8 mouse cellular contexts compared by ENCODE assay signal in the genomic region with DNA sequence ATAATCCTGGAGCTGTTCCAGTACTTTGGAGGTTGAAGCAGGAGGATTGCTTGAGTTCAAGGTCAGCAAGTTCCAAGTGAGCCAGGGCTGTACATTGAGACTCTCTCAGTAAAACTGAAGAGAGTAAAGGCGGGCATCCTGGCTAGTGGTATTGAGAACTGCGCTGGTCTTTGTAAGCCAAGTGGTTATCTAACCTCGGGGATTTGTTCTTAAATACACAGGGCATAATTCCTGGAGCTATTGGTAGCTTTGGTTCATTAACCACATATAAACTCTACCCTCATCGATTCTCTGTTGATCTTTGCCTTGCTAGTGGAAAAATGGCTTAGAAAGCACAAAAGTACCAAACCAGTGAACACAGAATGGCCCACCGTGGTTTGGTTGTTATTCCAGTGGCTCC. TPM values are rescaled to one million over a fixed set of nuclear protein-coding genes. Genes with fewer than 3 reads are reported as not detected.
A peak's percentile ranks its signal among the peaks of the same experiment; 100 is the strongest.
DNase-seq lines count a peak whose midpoint lies in the region; ATAC-seq lines count a peak whose summit lies in the region.

No protein-coding gene starts in this region.

- H3K4me3 ChIP-seq in embryonic facial prominence, embryonic 14.5 days (ENCODE audit: low read depth, low read length) = peak overlapping the region; percentile 80; the same call in 1 of the 2 replicates
- no peak overlapping the region for H3K4me3 ChIP-seq in intestine, embryonic 14.5 days (ENCODE audit: low read depth, low read length)
- H3K4me3 ChIP-seq in midbrain, embryonic 15.5 days = peak overlapping the region; percentile 73

- no peaks in the 10 kb centered on the region for H3K9me3 ChIP-seq in embryonic facial prominence, embryonic 14.5 days (ENCODE audit: control insufficient read depth, low read length)
- H3K9me3 ChIP-seq in intestine, embryonic 14.5 days (ENCODE audit: control insufficient read depth, low read length) = no peaks in the 10 kb centered on the region
- H3K9me3 ChIP-seq in midbrain, embryonic 15.5 days = no peaks in the 10 kb centered on the region

- DNase-seq in kidney, adult 9 months = peak; percentile 52
- no peak for DNase-seq in kidney, postnatal 36 days
- DNase-seq in embryonic facial prominence, embryonic 14.5 days (ENCODE audit: low spot score) = no peak
- DNase-seq in intestine, embryonic 14.5 days (ENCODE audit: low spot score) = no peak
- no peak for DNase-seq in layer of hippocampus, adult 9-10 months (ENCODE audit: low spot score)
- no peak for DNase-seq in frontal cortex, adult 2 months (ENCODE audit: extremely low spot score in 1 of 2, low spot score in 1 of 2)
- no peak for DNase-seq in cerebellum, adult 18-20 months

- ATAC-seq in embryonic facial prominence, embryonic 14.5 days (ENCODE audit: low read depth) = no peak
- ATAC-seq in intestine, embryonic 14.5 days (replicated peaks; ENCODE audit: low FRiP score, low TSS enrichment, low read depth) = no peak
- no peak for ATAC-seq in midbrain, embryonic 15.5 days (replicated peaks)

- peak overlapping the region; percentile 81 for H3K4me2 ChIP-seq in embryonic facial prominence, embryonic 14.5 days (ENCODE audit: low read depth, low read length)
- peak overlapping the region; percentile 98 for H3K4me2 ChIP-seq in intestine, embryonic 14.5 days (ENCODE audit: low read length)
- peak overlapping the region; percentile 92 for H3K4me2 ChIP-seq in midbrain, embryonic 15.5 days

- no peaks in the 10 kb centered on the region for H3K27me3 ChIP-seq in embryonic facial prominence, embryonic 14.5 days (replicated peaks; ENCODE audit: control insufficient read depth, insufficient read depth, low read length)
- H3K27me3 ChIP-seq in intestine, embryonic 14.5 days (replicated peaks; ENCODE audit: control insufficient read depth, insufficient read depth, low read length) = no peaks in the 10 kb centered on the region
- no peaks in the 10 kb centered on the region for H3K27me3 ChIP-seq in midbrain, embryonic 15.5 days (replicated peaks)

- no peak overlapping the region for H3K27ac ChIP-seq in embryonic facial prominence, embryonic 14.5 days (replicated peaks; ENCODE audit: low read depth, low read length)
- no peak overlapping the region for H3K27ac ChIP-seq in intestine, embryonic 14.5 days (ENCODE audit: low read depth)
- H3K27ac ChIP-seq in midbrain, embryonic 15.5 days = no peak overlapping the region

- no peaks in the 10 kb centered on the region for H3K36me3 ChIP-seq in embryonic facial prominence, embryonic 14.5 days (ENCODE audit: control insufficient read depth, insufficient read depth, low read length)
- H3K36me3 ChIP-seq in intestine, embryonic 14.5 days (ENCODE audit: control insufficient read depth, insufficient read depth, low read length) = no peaks in the 10 kb centered on the region
- H3K36me3 ChIP-seq in midbrain, embryonic 15.5 days (replicated peaks) = no peaks in the 10 kb centered on the region

- H3K9ac ChIP-seq in embryonic facial prominence, embryonic 14.5 days (ENCODE audit: low read depth, low read length) = no peak overlapping the region
- no peak overlapping the region for H3K9ac ChIP-seq in intestine, embryonic 14.5 days (ENCODE audit: low read length)
- H3K9ac ChIP-seq in midbrain, embryonic 15.5 days = no peak overlapping the region

- H3K4me1 ChIP-seq in embryonic facial prominence, embryonic 14.5 days (ENCODE audit: control insufficient read depth, insufficient read depth, low read length) = peaks cover 18% of the 10 kb centered on the region
- peaks cover 8% of the 10 kb centered on the region; the same call in 1 of the 2 replicates for H3K4me1 ChIP-seq in intestine, embryonic 14.5 days (replicated peaks; ENCODE audit: control insufficient read depth, insufficient read depth, low read length)
- H3K4me1 ChIP-seq in midbrain, embryonic 15.5 days = peaks cover 27% of the 10 kb centered on the region

- WGBS in embryonic facial prominence, embryonic 14.5 days = 85% methylated on average over 5 of the region's 5 CpGs
- WGBS in intestine, embryonic 14.5 days = 87% methylated on average over 5 of the region's 5 CpGs
- WGBS in midbrain, embryonic 15.5 days = 85% methylated on average over 5 of the region's 5 CpGs

RNA-seq across cellular contexts. Expression of a gene that starts 20.6 kb away (rescaled TPM):
- polyA plus RNA-seq in embryonic facial prominence, embryonic 14.5 days (2014; fragmentation: Nextera tagmentation; extraction: Ambion mirVana) = 61.8 and 61.9 TPM in 2 replicates
- polyA plus RNA-seq in intestine, embryonic 14.5 days (2014; fragmentation: Nextera tagmentation; extraction: Ambion mirVana) = 57.7 and 66.5 TPM in 2 replicates
- polyA plus RNA-seq in midbrain, embryonic 15.5 days (2015; fragmentation: Nextera tagmentation; extraction: Ambion mirVana) = 117 and 126 TPM in 2 replicates
- 106 and 108 TPM in 2 replicates for polyA plus RNA-seq in frontal cortex, adult 2 months (2012; rRNA removed)

RNA-seq across cellular contexts. Expression of a gene that starts 53.8 kb away (rescaled TPM):
- 36.7 and 42.2 TPM in 2 replicates for polyA plus RNA-seq in embryonic facial prominence, embryonic 14.5 days (2014; fragmentation: Nextera tagmentation; extraction: Ambion mirVana)
- polyA plus RNA-seq in intestine, embryonic 14.5 days (2014; fragmentation: Nextera tagmentation; extraction: Ambion mirVana) = 40.4 and 40.9 TPM in 2 replicates
- 82.4 and 85.5 TPM in 2 replicates for polyA plus RNA-seq in midbrain, embryonic 15.5 days (2015; fragmentation: Nextera tagmentation; extraction: Ambion mirVana)
- polyA plus RNA-seq in frontal cortex, adult 2 months (2012; rRNA removed) = 13.0 and 13.7 TPM in 2 replicates

RNA-seq across cellular contexts. Expression of a gene that starts 58.0 kb away (rescaled TPM):
- polyA plus RNA-seq in embryonic facial prominence, embryonic 14.5 days (2014; fragmentation: Nextera tagmentation; extraction: Ambion mirVana) = 37.1 and 44.2 TPM in 2 replicates
- polyA plus RNA-seq in intestine, embryonic 14.5 days (2014; fragmentation: Nextera tagmentation; extraction: Ambion mirVana) = 44.5 and 45.1 TPM in 2 replicates
- polyA plus RNA-seq in midbrain, embryonic 15.5 days (2015; fragmentation: Nextera tagmentation; extraction: Ambion mirVana) = 85.2 and 89.9 TPM in 2 replicates
- polyA plus RNA-seq in frontal cortex, adult 2 months (2012; rRNA removed) = 79.5 and 80.0 TPM in 2 replicates
